Mouse (Mus musculus): Measurements from ENCODE around the gene Triobp.

Triobp gene

DNA sequence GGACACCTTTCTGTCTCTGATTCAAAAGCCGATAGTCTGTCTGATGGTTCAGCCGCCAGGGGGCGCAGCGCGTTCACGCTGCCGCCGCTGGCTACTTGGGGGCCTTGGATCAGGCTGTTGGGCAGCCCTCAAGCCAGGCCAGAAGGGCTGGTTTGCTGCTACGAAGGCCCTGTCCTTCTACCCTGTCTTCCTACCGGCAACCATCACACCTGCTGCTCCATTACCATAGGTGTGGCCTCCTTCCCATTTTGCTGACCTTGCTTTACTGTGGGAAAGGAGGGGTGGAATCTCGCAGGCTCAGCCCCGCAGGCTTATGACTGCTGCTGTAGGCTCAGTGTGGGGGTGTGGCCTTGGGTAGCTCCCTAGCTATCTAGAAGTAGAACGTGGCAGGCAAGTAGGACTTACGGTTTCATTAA is 90.4 kb downstream of the Triobp start:
- DNase-seq, result peak in 1 of 2 experiments; percentile 76

DNA sequence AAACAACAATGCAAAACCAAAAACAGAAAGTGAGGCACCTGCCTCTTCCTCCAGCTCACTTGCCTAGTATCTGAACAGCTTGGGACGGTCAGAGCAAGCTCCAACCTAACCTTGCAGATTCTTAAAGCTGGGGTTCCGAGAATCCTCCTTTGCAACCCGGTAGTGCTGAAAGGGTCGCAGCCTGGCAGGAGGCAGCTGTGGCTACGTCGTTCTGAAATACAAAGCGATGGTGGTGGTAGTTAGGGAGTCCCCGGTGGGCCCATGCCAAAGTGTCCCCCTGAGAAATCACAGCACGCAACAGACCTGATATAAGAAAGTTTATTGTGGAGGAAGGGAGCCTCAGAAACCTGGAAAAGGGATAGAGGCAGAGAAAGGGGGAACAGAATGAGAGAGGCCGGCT is 90.8 kb downstream of the Triobp start:
- DNase-seq, result no peak

- DNase-seq, result peak; percentile 89 to 91
Measured at GRCm38 (mm10) chr15:79038853-79039252, 91.3 kb downstream of the Triobp start.

- DNase-seq, result peak in 1 of 2 experiments; percentile 61
Measured at GRCm38 (mm10) chr15:79040501-79041416, 93.2 kb downstream of the Triobp start.

- DNase-seq, result no peak
Measured at GRCm38 (mm10) chr15:79041585-79041984, 94.1 kb downstream of the Triobp start, which contains the start of gene Galr3. TSS of gene Galr3 (plus strand) at chr15:79041885.

GRCm38 (mm10) chr15:79042721-79043491 is 95.4 kb downstream of the Triobp start:
- DNase-seq, result no peak

- no peak for DNase-seq
Measured at GRCm38 (mm10) chr15:79044837-79045236, 97.3 kb downstream of the Triobp start.

DNA sequence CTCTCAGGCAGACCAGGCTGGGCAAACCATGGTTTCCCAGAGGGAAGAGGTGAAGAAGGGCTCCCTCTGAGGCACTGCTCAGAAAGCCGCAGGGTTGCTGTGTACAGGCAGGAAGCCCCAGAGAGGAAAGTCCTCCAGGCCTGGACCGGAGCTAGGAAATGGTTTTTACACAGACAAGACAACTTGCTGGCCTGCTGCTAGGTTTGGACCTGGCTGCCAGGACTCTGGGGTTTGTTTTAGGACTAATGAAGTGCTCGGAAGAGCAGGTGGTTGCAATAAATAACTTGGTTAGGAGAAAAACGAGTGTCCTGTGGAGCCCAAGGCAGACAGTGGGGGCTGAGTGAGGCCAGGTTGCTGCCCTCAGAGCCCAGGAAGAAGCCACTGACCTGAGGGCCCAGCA is 100.7 kb downstream of the Triobp start:
- no peak for DNase-seq

GRCm38 (mm10) chr15:79050160-79050845 is 102.8 kb downstream of the Triobp start:
- no peak for DNase-seq

- no peak for DNase-seq
Measured at GRCm38 (mm10) chr15:79050964-79051363, 103.4 kb downstream of the Triobp start.

- peak; percentile 87 to 90 for DNase-seq
Measured at GRCm38 (mm10) chr15:79051461-79052360, 104.2 kb downstream of the Triobp start.

GRCm38 (mm10) chr15:79052366-79052765 is 104.8 kb downstream of the Triobp start:
- no peak for DNase-seq
